Mouse (Mus musculus) erythroblast, embryonic 14.5 days (primary cell): Measurements from ENCODE around the gene Gm5447.

Experiments used
- GATA1 ChIP-seq: IDR thresholded peaks from 2 replicates; pipeline ENCODE4 v1.6.1; 2012; ENCODE audit warnings: low read length, inconsistent platforms, mixed read lengths
- TAL1 ChIP-seq: IDR thresholded peaks from 3 replicates; pipeline ENCODE4 v1.6.1; 2012; ENCODE audit warnings: low read length, inconsistent platforms, mixed read lengths

- TF ChIP-seq TAL1 (no peak), GATA1 (no peak)
These were observed 13.0 kb downstream of the Gm5447 start for GRCm38 (mm10) chr13:30986934-30987455.
